Mouse (Mus musculus) liver, postnatal 0 days (tissue): ENCODE measurements at regions not wholly inside any gene's neighbourhood (a gene's known extent, or its start where the extent isn't known, plus 50 kb on each side); places are given as distances from the start of the nearest gene placed in this dataset.

ENCODE experiments used
- CTCF ChIP-seq: sonication (generic); IDR thresholded peaks from 2 replicates; pipeline ENCODE4 v1.5.1; 2016; ENCODE audit warnings: antibody characterized with exemption, low read depth
- EP300 ChIP-seq: IDR thresholded peaks from 2 replicates; pipeline ENCODE4 v1.6.1; 2016; ENCODE audit warnings: antibody characterized with exemption, low read depth, mild to moderate bottlenecking

GRCm38 (mm10) chr9:116316582-116317095 lies 141.5 kb upstream of the Tgfbr2 start:
- no peak for TF ChIP-seq CTCF
- TF ChIP-seq EP300, result no peak
